Mouse (Mus musculus): ENCODE measurements around the gene Tada2b. TPM values are rescaled to one million over a fixed set of nuclear protein-coding genes. Genes with fewer than 3 reads are reported as not detected.

Tada2b gene
- polyA plus RNA-seq, 1 experiment from 2014 or later, result 2.0 TPM

DNA sequence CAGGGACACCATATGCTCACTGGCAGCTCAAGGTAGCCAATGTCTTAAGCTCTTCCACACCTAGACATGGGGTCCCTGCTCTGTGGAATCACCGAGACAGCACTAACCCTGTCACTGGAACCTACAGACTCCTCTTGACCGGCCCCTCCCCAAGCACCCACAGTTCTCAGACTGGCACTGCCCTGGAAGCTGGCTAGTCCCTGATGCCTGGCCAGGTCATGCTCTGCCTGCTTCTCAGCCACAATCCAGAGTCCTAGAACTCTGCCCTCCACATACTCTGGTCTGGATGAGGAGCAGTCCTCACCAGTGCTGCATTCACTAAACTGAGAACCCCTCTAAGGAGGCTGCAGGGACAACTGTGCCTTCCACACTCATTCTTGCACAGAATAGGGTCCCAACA lies 26.9 kb upstream of the Tada2b start:
- H3K27ac ChIP-seq, result no peak overlapping the region
- H3K36me3 ChIP-seq, result peaks cover 46% of the 10 kb centered on the region
- H3K9ac ChIP-seq, result no peak overlapping the region
- no peak overlapping the region for H3K4me3 ChIP-seq
- 100% methylated on average over 2 of the region's 2 CpGs for WGBS
- no peak for ATAC-seq (ENCODE audit: borderline replicate concordance, extremely low read depth, low FRiP score, low TSS enrichment)
- H3K4me1 ChIP-seq, result no peaks in the 10 kb centered on the region
- no peak overlapping the region for H3K4me2 ChIP-seq
- H3K9me3 ChIP-seq, result no peaks in the 10 kb centered on the region
- no peaks in the 10 kb centered on the region for H3K27me3 ChIP-seq

DNA sequence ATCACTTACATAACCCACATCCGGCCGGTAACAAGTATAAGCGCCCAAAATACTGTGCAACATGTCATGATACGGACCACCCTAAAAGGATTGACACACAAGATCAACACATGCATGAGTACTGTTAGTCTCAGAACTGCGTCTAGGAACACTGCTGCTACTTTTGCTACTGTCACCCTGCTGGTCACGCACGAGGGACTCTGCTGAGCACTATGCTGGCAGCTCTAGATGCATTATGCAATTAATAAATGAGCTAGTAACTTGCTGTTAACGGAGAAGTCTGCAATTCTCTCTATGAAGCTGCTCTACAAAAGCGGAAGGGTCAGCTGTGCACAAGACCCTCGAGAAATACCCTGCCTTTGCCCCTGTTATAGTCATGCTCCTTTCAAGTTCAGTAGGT lies 24.3 kb upstream of the Tada2b start:
- Histone ChIP-seq H3K9me3 (no peaks in the 10 kb centered on the region), H3K27ac (no peak overlapping the region), H3K27me3 (no peaks in the 10 kb centered on the region), H3K4me1 (no peaks in the 10 kb centered on the region), H3K36me3 (peaks cover 48% of the 10 kb centered on the region), H3K9ac (no peak overlapping the region), H3K4me3 (no peak overlapping the region), H3K4me2 (no peak overlapping the region)
- no peak for ATAC-seq (ENCODE audit: borderline replicate concordance, extremely low read depth, low FRiP score, low TSS enrichment)
- WGBS, result 91% methylated on average over 10 of the region's 10 CpGs

DNA sequence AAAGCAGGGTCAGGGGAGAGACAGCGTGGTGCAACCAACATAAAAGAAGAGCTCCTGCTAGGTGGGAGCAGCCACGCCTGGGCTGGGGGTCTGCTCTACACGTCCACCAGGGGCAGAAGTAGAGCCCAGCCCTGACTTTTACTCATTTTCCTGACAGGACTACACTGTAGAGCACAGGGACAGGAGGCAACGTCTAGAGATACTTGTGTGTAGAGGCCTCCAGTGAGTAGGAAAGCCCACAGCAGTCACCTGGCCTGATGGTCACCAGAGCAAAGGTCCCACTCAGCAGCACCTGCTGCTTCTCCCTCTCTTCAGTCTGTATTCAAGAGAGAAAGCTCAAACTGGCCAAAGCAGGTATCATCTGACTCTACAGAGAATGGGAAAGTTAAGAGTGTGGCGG lies 21.6 kb upstream of the Tada2b start:
- ATAC-seq (ENCODE audit: borderline replicate concordance, extremely low read depth, low FRiP score, low TSS enrichment), result no peak
- no peak overlapping the region for H3K27ac ChIP-seq

DNA sequence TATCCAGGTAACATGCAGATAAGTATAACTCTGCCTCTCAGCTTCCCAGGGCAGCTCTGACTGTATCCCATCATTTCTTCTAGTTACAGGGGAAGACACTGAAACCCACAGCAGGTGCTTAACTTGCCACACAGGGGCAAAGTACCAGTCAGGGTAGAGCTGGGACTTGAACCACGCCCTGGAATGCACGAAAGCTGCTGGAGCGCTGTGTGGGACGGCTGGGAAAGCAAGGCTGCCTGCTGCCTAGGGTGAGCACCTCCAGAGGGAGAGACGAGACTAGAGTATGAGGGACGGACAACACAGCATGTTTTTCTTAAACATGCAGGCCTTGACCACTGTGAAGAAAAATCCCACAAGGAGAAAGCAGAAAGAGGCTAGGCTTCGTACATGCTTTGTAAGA lies 21.1 kb upstream of the Tada2b start:
- H3K4me2 ChIP-seq, result no peak overlapping the region
- no peak overlapping the region for H3K9ac ChIP-seq
- no peaks in the 10 kb centered on the region for H3K9me3 ChIP-seq
- no peak overlapping the region for H3K27ac ChIP-seq
- no peaks in the 10 kb centered on the region for H3K27me3 ChIP-seq
- 83% methylated on average over 7 of the region's 7 CpGs for WGBS
- no peaks in the 10 kb centered on the region for H3K4me1 ChIP-seq
- peaks cover 48% of the 10 kb centered on the region for H3K36me3 ChIP-seq
- no peak for ATAC-seq (ENCODE audit: borderline replicate concordance, extremely low read depth, low FRiP score, low TSS enrichment)
- no peak overlapping the region for H3K4me3 ChIP-seq

More for the DNA sequence above, 21.6 kb upstream of the Tada2b start:
- Histone ChIP-seq H3K9me3 (no peaks in the 10 kb centered on the region), H3K4me3 (no peak overlapping the region), H3K9ac (no peak overlapping the region), H3K4me2 (no peak overlapping the region), H3K27me3 (no peaks in the 10 kb centered on the region), H3K36me3 (peaks cover 48% of the 10 kb centered on the region), H3K4me1 (no peaks in the 10 kb centered on the region)
- WGBS, result 68% methylated on average over 5 of the region's 5 CpGs

DNA sequence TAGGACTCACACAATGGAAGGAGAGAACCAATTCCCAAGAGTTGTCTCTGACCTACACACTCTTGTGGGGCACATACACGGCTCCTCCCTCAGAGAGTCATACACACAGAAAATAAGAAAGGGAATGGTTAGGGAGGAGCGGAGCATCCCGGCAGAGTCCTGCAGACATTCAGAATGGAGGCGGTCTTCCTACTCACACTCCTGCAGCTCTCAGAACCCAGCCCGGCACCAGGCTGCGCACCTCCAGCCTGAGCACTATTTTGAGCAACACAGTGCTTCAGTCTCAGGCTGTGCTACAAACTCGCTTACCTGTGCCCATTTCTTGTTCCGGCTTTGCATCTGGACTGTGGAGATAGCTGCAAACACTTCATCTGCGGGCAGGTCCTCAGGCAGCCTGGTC lies 10.6 kb upstream of the Tada2b start:
- H3K27ac ChIP-seq, result no peak overlapping the region
- H3K4me2 ChIP-seq, result no peak overlapping the region
- H3K9me3 ChIP-seq, result no peaks in the 10 kb centered on the region
- no peak overlapping the region for H3K4me3 ChIP-seq
- no peaks in the 10 kb centered on the region for H3K27me3 ChIP-seq
- ATAC-seq (ENCODE audit: borderline replicate concordance, extremely low read depth, low FRiP score, low TSS enrichment), result no peak
- no peaks in the 10 kb centered on the region for H3K4me1 ChIP-seq
- H3K9ac ChIP-seq, result no peak overlapping the region
- peaks cover 39% of the 10 kb centered on the region for H3K36me3 ChIP-seq
- 95% methylated on average over 9 of the region's 9 CpGs for WGBS

DNA sequence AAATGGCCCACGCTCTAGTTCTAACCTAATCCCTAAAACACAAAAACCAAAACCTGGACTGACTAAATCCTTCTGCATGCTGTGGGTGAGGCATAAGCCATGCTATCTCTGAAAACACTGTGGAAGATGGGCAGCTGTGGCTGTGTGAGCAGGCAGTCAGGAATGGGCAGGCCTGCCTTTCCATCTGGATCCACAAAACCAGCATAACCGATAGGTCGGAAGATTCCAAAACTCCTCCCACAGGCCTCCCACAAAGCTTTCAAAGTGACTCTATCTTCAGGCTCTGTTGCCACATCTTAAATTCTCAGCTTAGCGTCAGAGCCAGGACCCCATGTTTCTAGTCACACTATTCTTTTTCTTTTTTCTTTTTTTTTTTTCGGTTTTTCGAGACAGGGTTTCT lies 9.8 kb upstream of the Tada2b start:
- no peak overlapping the region for H3K27ac ChIP-seq
- H3K36me3 ChIP-seq, result peaks cover 36% of the 10 kb centered on the region
- no peaks in the 10 kb centered on the region for H3K9me3 ChIP-seq
- WGBS, result 80% methylated on average over 6 of the region's 6 CpGs
- H3K4me3 ChIP-seq, result no peak overlapping the region
- ATAC-seq (ENCODE audit: borderline replicate concordance, extremely low read depth, low FRiP score, low TSS enrichment), result no peak
- H3K9ac ChIP-seq, result no peak overlapping the region
- no peaks in the 10 kb centered on the region for H3K27me3 ChIP-seq
- no peak overlapping the region for H3K4me2 ChIP-seq
- H3K4me1 ChIP-seq, result no peaks in the 10 kb centered on the region

DNA sequence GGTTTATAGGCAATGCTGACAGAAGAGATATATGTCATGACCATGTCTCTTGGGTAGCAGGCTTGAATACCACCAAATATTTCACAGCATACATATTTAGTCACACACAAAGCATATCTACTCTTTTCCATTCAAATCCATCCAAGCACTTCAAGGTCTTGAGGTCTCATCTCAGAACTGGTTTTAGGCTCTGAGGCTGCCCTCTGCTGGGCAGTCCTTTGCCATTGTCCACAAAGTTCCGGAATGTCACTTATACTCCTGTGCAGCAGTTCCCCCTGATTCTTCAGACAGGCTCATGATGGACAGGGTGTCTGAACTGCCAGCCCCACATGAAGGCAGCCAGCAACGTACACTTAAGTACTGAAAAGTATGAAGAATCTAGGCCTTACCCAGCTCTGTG lies 5.1 kb upstream of the Tada2b start:
- WGBS, result 38% methylated on average over 2 of the region's 2 CpGs
- no peak for ATAC-seq (ENCODE audit: borderline replicate concordance, extremely low read depth, low FRiP score, low TSS enrichment)
- peaks cover 10% of the 10 kb centered on the region for H3K4me1 ChIP-seq

DNA sequence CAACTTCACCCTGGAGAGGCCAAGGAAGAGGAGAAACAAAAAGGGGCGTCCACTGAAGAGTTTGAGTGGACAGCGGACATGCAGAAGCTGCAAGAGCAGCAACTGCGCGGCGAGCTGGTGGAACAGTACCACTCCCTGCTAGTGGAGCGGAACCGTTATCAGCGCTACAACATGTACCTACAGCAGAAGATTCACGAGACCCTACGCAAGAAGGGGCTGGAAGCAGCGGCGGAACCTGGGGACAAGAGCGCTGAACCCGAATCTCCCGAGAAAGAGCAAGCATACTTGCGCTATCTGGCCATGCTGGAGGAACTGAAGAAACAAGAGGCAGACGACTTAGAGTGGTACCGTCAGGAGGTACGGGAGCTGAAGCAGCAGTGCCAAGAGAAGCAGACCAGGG lies 1.2 kb upstream of the Tada2b start:
- 23% methylated on average over 19 of the region's 19 CpGs for WGBS
- H3K9ac ChIP-seq, result no peak overlapping the region

More for the DNA sequence above, 5.1 kb upstream of the Tada2b start:
- no peak overlapping the region for H3K4me2 ChIP-seq
- H3K9me3 ChIP-seq, result no peaks in the 10 kb centered on the region
- no peak overlapping the region for H3K27ac ChIP-seq
- H3K27me3 ChIP-seq, result peaks cover 18% of the 10 kb centered on the region
- no peak overlapping the region for H3K9ac ChIP-seq
- no peak overlapping the region for H3K4me3 ChIP-seq
- peaks cover 13% of the 10 kb centered on the region; the same call in 1 of the 2 replicates for H3K36me3 ChIP-seq

DNA sequence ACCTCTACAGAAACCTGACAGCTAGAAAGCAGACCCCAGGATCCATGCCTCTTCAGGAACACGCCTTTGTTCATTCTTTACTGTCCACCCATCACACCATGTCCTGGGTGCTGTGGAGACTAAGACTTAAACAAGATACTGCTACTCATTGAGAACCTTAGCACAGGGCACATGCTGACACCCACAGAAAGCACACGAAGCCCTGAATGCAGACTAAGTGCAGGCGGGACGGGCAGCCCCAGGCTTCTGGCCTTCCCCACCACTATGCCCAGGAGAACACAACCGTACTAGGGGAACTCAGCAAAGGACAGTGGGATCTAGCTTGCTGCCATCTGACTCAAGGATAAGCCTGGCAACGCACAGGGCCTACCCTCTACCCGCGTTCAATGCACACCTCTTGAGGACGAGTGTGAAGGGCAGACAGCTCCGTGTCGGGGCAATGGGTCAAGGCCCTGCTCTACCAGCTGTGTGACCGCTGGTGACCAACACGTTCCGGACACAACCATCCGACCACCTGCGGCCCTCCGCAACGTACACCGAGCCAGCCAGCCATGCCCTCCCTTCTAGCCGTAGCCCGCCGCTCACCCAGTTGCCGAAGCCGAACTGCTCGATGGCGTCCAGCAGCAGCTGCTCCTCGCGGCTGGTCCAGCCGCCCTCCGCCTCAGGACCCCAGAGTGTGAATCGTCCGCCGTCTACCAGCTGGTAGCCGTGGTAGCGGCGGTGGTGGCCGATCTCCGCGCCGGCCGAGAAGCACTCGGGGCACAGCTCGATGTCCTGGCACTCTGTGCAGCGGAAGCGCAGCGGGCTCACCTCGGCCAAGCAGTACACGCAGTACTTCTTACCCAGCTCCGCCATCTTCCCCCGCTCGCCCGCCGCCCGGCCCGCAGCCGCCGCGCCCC lies 633 bp downstream of the Tada2b start:
- Histone ChIP-seq H3K27ac (peak overlapping the region; percentile 71), H3K27me3 (peaks cover 18% of the 10 kb centered on the region), H3K36me3 (no peaks in the 10 kb centered on the region), H3K4me3 (peak overlapping the region; percentile 94), H3K4me1 (peaks cover 34% of the 10 kb centered on the region), H3K9ac (peak overlapping the region; percentile 95), H3K9me3 (no peaks in the 10 kb centered on the region), H3K4me2 (peak overlapping the region; percentile 92)
- 1% methylated on average over 52 of the region's 58 CpGs for WGBS
- ATAC-seq (ENCODE audit: borderline replicate concordance, extremely low read depth, low FRiP score, low TSS enrichment), result peak; percentile 33; the same call in 1 of the 2 replicates

More for the DNA sequence above, 1.2 kb upstream of the Tada2b start:
- H3K27me3 ChIP-seq, result peaks cover 18% of the 10 kb centered on the region
- ATAC-seq (ENCODE audit: borderline replicate concordance, extremely low read depth, low FRiP score, low TSS enrichment), result no peak
- H3K4me3 ChIP-seq, result peak overlapping the region; percentile 94
- H3K9me3 ChIP-seq, result no peaks in the 10 kb centered on the region
- H3K4me1 ChIP-seq, result peaks cover 24% of the 10 kb centered on the region
- no peaks in the 10 kb centered on the region for H3K36me3 ChIP-seq
- no peak overlapping the region for H3K27ac ChIP-seq
- peak overlapping the region; percentile 99 for H3K4me2 ChIP-seq

DNA sequence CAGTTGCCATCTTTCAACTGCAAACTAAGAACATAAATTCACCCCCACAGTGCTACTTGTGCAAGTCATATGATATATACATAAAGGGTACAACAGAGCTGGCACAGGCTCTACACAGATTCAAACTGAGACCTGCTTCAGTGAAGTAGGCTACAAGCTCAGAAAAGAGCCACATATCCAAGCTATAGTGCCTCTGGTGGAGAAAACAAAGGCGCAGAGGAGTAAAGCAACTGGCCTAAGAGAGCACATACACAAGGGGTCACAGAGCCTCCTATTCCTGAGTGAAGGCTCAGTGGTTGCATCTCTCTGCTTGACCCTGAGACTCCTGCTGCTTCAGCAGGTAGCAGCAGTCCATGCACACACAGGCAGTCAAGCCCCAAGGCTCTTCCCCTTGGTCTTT lies 3.0 kb downstream of the Tada2b start:
- WGBS, result 59% methylated on average over 1 of the region's 1 CpGs
- peaks cover 15% of the 10 kb centered on the region for H3K27me3 ChIP-seq

DNA sequence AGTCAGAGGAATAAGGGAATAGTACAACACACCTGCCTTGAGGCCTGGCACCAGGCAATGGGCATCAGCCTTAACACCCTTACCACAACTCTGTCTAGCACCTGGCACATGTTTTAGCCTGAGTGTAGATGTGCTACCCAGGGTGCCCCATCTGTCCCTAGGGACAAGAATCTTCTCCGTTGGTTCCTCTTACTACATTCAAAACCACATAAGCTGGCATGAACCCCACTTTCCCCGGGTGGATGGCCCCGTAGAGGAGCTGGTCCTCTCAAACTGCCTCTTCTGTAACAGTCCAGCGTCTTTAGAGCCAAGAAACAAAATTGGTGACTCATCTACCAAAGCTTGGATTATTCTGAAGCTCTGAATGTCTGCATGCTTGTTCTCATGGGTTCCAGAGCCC lies 3.7 kb downstream of the Tada2b start:
- 86% methylated on average over 4 of the region's 4 CpGs for WGBS
- H3K27me3 ChIP-seq, result peaks cover 8% of the 10 kb centered on the region
- peaks cover 11% of the 10 kb centered on the region; the same call in 1 of the 2 replicates for H3K36me3 ChIP-seq
- peaks cover 33% of the 10 kb centered on the region for H3K4me1 ChIP-seq
- H3K9me3 ChIP-seq, result no peaks in the 10 kb centered on the region
- H3K4me3 ChIP-seq, result no peak overlapping the region
- no peak overlapping the region for H3K9ac ChIP-seq
- no peak overlapping the region for H3K4me2 ChIP-seq
- H3K27ac ChIP-seq, result no peak overlapping the region
- no peak for ATAC-seq (ENCODE audit: borderline replicate concordance, extremely low read depth, low FRiP score, low TSS enrichment)

More for the DNA sequence above, 3.0 kb downstream of the Tada2b start:
- Histone ChIP-seq H3K9me3 (no peaks in the 10 kb centered on the region), H3K27ac (no peak overlapping the region), H3K4me3 (no peak overlapping the region), H3K9ac (no peak overlapping the region), H3K36me3 (0 out of 2 replicates have a peak, but pooled peaks cover 6% of the 10 kb centered on the region), H3K4me2 (no peak overlapping the region), H3K4me1 (peaks cover 34% of the 10 kb centered on the region)
- ATAC-seq (ENCODE audit: borderline replicate concordance, extremely low read depth, low FRiP score, low TSS enrichment), result no peak

DNA sequence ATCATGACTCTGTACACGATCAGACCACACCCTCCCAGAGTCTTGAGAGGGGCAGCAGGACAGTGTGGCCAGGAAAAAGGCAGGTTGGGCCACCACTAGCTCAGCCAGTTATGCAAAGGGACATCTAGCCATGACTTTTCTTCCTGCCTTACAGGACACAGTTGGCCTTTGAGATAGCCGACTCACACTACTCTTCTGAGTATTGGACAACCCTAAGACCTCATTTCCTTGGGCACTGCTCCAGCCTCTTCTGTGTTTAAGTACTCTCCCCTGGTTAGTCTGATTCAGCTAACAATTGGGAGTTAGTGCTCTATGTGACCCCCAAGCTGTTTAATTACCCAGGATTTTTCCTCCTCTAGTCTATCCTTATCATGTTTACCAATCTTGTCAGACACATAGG lies 4.3 kb downstream of the Tada2b start:
- Histone ChIP-seq H3K4me1 (peaks cover 26% of the 10 kb centered on the region), H3K9me3 (no peaks in the 10 kb centered on the region), H3K27me3 (peaks cover 1% of the 10 kb centered on the region), H3K36me3 (peaks cover 13% of the 10 kb centered on the region; the same call in 1 of the 2 replicates), H3K4me2 (no peak overlapping the region), H3K4me3 (no peak overlapping the region), H3K9ac (no peak overlapping the region), H3K27ac (no peak overlapping the region)
- no peak for ATAC-seq (ENCODE audit: borderline replicate concordance, extremely low read depth, low FRiP score, low TSS enrichment)
- WGBS, result 76% methylated on average over 2 of the region's 2 CpGs
